In genomic region chr12:104140543-104141103, GRCm38 (mm10) we compare ENCODE assay signal across 21 mouse cellular contexts. TPM values are rescaled to one million over a fixed set of nuclear protein-coding genes. Genes with fewer than 3 reads are reported as not detected.
"Had no signal": no experiment of that assay in that cellular context is flagged by ENCODE, and none has a peak within 500 bp of the region (broad histone marks: within the 10 kb centered on the region; RNA-seq: fewer than 3 reads in every experiment).

No protein-coding gene starts in this region.

- DNase-seq: kidney, adult 18-20 months; kidney, postnatal 36 days; layer of hippocampus, adult 9-11 months; layer of hippocampus, postnatal 36 days; lung, adult 18-20 months; lung, postnatal 36 days; midbrain, embryonic 14.5 days; right cerebral cortex, adult 18-20 months; right cerebral cortex, postnatal 25 days; thymus, adult 18-20 months; thymus, postnatal 14 days had no signal

- H3K27ac ChIP-seq: kidney, postnatal 0 days; limb, embryonic 13.5 days; liver, embryonic 14.5 days; neural tube, embryonic 13.5 days had no signal

- H3K9ac ChIP-seq: limb, embryonic 13.5 days; liver, embryonic 14.5 days; neural tube, embryonic 13.5 days had no signal

- H3K27me3 ChIP-seq: limb, embryonic 13.5 days; neural tube, embryonic 13.5 days had no signal

- H3K36me3 ChIP-seq: limb, embryonic 13.5 days; neural tube, embryonic 13.5 days had no signal

- H3K4me1 ChIP-seq: limb, embryonic 13.5 days; neural tube, embryonic 13.5 days had no signal

- H3K9me3 ChIP-seq: limb, embryonic 13.5 days; neural tube, embryonic 13.5 days had no signal

- H3K4me2 ChIP-seq: limb, embryonic 13.5 days; neural tube, embryonic 13.5 days had no signal

- H3K4me3 ChIP-seq: limb, embryonic 13.5 days; neural tube, embryonic 13.5 days had no signal

RNA-seq across cellular contexts. Expression of gene Serpina3b, which starts 12.8 kb away (rescaled TPM):
- total RNA-seq: layer of hippocampus, adult 18-20 months; layer of hippocampus, postnatal 36 days; left cerebral cortex, postnatal 36 days; megakaryocyte progenitor cell, adult 5-6 weeks; monocyte, adult 5-6 weeks had no signal
- polyA plus RNA-seq: kidney, postnatal 0 days; limb, embryonic 13.5 days; liver, adult 2 months; lung, embryonic 16.5 days; midbrain, embryonic 14.5 days; neural tube, embryonic 13.5 days had no signal

RNA-seq across cellular contexts. Expression of gene Serpina3c, which starts 13.0 kb away (rescaled TPM):
- total RNA-seq: left cerebral cortex, postnatal 36 days; liver, adult 2 months; megakaryocyte progenitor cell, adult 5-6 weeks; monocyte, adult 5-6 weeks had no signal
- polyA plus RNA-seq: limb, embryonic 13.5 days; liver, adult 2 months; liver, embryonic 14.5 days; midbrain, embryonic 14.5 days; neural tube, embryonic 13.5 days had no signal

RNA-seq across cellular contexts. Expression of gene Serpina3a, which starts 28.1 kb away (rescaled TPM):
- total RNA-seq: layer of hippocampus, adult 18-20 months; layer of hippocampus, postnatal 36 days; left cerebral cortex, postnatal 36 days; liver, adult 2 months; megakaryocyte progenitor cell, adult 5-6 weeks; monocyte, adult 5-6 weeks had no signal
- polyA plus RNA-seq: kidney, postnatal 0 days; limb, embryonic 13.5 days; liver, adult 2 months; liver, embryonic 14.5 days; lung, embryonic 16.5 days; midbrain, embryonic 14.5 days; neural tube, embryonic 13.5 days had no signal

RNA-seq across cellular contexts. Expression of gene Serpina5, which starts 39.7 kb away (rescaled TPM):
- total RNA-seq: layer of hippocampus, adult 18-20 months; layer of hippocampus, postnatal 36 days; left cerebral cortex, postnatal 36 days; liver, adult 2 months; megakaryocyte progenitor cell, adult 5-6 weeks; monocyte, adult 5-6 weeks had no signal
- polyA plus RNA-seq: kidney, postnatal 0 days; limb, embryonic 13.5 days; lung, embryonic 16.5 days; midbrain, embryonic 14.5 days; neural tube, embryonic 13.5 days had no signal
